Mouse (Mus musculus) spleen, adult 12 weeks (tissue): ENCODE results near the gene Qsox2.

ENCODE experiments used
- DNase-seq: peaks from one replicate; pipeline ENCODE4 v3.0.0; 2022; ENCODE audit warnings: low spot score

Gene Qsox2

DNA sequence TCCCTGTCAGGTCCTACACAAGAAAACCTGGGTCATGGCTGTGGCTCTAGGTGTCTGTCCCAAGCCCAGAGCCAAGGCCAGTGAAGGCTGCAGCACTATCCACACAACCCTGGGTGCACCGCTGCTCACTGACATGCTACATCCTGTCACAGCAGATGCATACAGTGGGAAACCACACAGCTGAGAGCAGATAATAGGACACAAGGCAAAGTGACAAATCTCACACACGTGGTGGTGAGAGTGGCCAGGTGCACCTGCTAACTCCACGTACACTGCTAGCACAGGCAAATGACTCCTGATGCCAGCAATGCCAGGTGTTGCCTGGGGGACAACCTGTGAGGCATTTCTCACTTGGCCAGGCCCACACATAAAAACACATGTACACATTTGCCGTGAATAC is 12.1 kb downstream of the Qsox2 start:
- no peak for DNase-seq

- DNase-seq: no peak
These were observed 13.4 kb downstream of the Qsox2 start for GRCm38 (mm10) chr2:26223961-26224360.

- peak; percentile 33 for DNase-seq
These were observed 22.8 kb downstream of the Qsox2 start for GRCm38 (mm10) chr2:26214526-26214925.

GRCm38 (mm10) chr2:26209566-26209965 is 27.8 kb downstream of the Qsox2 start:
- no peak for DNase-seq

GRCm38 (mm10) chr2:26208126-26208789 is 29.1 kb downstream of the Qsox2 start, which contains the start of gene Lhx3:
Gene Lhx3 (minus strand): TSS chr2:26208289.
- DNase-seq: peak; percentile 35

- no peak for DNase-seq
These were observed 29.8 kb downstream of the Qsox2 start for GRCm38 (mm10) chr2:26207559-26207958.

- no peak for DNase-seq
These were observed 31.6 kb downstream of the Qsox2 start for GRCm38 (mm10) chr2:26205761-26206160.

DNA sequence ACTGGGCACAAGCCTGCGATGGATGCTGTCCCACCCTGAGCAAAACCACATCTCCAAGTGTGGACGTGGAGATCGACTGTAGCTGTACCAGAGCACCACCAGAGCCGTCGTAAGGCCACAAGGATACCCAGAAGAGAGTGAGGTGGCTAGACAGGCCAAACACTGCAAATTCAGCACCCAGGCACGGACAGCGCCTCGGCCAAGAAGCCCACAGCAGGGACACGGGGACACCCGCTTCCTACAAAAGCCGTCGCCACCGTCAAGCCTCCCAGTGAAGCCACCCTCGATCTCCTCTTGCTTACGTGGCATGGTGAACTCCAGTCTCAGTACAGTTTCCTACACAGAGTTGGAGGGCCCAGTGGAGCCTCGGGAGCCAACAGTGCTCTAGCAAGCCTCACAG is 32.2 kb downstream of the Qsox2 start:
- DNase-seq: no peak

- DNase-seq: no peak
These were observed 34.4 kb downstream of the Qsox2 start for GRCm38 (mm10) chr2:26202849-26203475.

- no peak for DNase-seq
These were observed 35.1 kb downstream of the Qsox2 start for GRCm38 (mm10) chr2:26201926-26202848.

DNA sequence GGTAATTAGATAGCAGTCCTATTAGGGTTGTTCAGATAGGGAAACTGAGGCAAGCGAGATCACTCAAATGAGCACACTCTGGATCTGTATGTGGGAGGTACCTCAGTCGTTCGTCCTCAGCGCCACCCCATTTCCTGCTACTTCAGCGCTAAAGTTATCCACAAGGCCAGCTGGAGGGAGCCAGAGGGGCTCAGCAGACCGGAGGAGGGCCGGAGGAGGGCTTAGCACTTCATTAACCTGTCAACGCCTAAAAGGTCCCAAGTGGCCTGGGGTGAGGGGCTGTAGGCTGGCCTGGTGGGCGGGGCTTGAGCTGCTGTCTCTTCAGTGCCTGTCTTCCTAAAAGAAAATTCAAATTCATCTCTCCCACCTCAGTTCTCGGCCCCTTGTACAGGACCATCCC is 38.8 kb downstream of the Qsox2 start:
- no peak for DNase-seq

- DNase-seq: no peak
These were observed 42.6 kb downstream of the Qsox2 start for GRCm38 (mm10) chr2:26194552-26195339.

DNA sequence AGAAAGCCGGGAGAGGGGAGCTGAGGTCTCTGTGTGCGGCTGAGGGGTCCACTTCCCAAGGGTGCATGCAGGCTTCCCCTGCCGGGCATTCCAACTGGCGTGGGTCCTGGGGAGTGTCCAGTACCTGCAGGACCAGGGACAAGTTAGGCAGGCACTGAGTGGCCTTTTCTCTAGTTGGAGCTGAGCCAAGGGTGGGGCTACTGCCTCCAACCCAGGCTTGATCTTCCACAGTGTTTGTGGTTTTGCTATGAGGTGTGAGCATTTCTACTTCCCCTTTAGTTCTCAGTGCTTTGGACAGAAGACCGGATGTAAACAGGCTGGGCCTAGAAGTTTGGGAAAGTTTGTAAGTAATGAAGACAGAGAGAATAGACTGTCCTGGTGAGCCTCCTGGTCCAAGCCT is 48.8 kb downstream of the Qsox2 start:
- no peak for DNase-seq

GRCm38 (mm10) chr2:26184352-26184751 is 53.0 kb downstream of the Qsox2 start:
- no peak for DNase-seq

- no peak for DNase-seq
These were observed 54.7 kb downstream of the Qsox2 start for GRCm38 (mm10) chr2:26182646-26183045.

GRCm38 (mm10) chr2:26177189-26177588 is 60.1 kb downstream of the Qsox2 start:
- no peak for DNase-seq

- DNase-seq: no peak
These were observed 60.6 kb downstream of the Qsox2 start for GRCm38 (mm10) chr2:26176731-26177130.

- DNase-seq: no peak
These were observed 62.1 kb downstream of the Qsox2 start for GRCm38 (mm10) chr2:26175191-26175590.

GRCm38 (mm10) chr2:26172166-26172565 is 65.2 kb downstream of the Qsox2 start:
- no peak for DNase-seq

DNA sequence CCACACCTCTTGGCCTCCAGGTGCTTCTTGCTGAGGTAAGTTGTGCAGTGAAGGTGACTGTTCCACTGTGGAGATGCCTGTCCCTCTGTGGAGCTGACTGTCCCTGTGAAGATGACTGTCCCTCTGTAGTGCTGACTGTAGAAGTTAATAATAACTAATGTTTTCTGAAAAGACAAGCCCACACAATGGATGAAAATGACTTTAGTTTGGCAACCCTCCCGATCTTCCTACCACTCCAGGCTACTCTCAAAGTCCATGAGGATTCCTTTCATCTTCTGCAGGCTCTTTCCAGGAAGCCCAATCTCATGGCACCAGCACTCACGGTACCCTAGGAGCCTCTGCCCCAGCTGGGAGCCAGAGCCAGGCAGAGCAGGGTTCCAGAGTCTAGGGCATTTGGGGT is 66.9 kb downstream of the Qsox2 start:
- DNase-seq: no peak

- no peak for DNase-seq
These were observed 68.3 kb downstream of the Qsox2 start for GRCm38 (mm10) chr2:26168843-26169579.
